Mouse (Mus musculus): ENCODE data around the gene Tbata.

- TF ChIP-seq CTCF (conservative IDR thresholded peaks at IDR 0.05; ENCODE audit: insufficient read depth, insufficient read length, low read depth, low read length) (no peak), POLR2A (IDR thresholded peaks at IDR 0.05; ENCODE audit: low read depth, low read length) (no peak)
These were observed 15.2 kb downstream of the Tbata start for GRCm38 (mm10) chr10:61187001-61187400.
